Mouse (Mus musculus) activated CD4-positive, CD25-positive, alpha-beta regulatory T cell, adult 4 months (primary cell): ENCODE measurements around the gene Clstn3. TPM values are rescaled to one million over a fixed set of nuclear protein-coding genes. Genes with fewer than 3 reads are reported as not detected.
"Not testable (repeated sequence)": the region's sequence is repeated elsewhere in the genome, so short reads cannot be mapped to it uniquely, and the experiment has no call there.

Experiments
- ATAC-seq: one replicate; pipeline ENCODE4 v1.8.0; 2017
- polyA plus RNA-seq, 2 experiments: library from polyadenylated mRNA; unstranded; fragments of 100-300 nt; shearing (Covaris generic); gene quantifications; one replicate each; pipeline ENCODE4 v1.2.1; 2017

Gene Clstn3
- polyA plus RNA-seq, 2 experiments from 2014 or later, result not detected

- no peak for ATAC-seq
Observed at GRCm38 (mm10) chr6:124478874-124479572, 14.4 kb upstream of the Clstn3 start.

- no peak for ATAC-seq
Observed at GRCm38 (mm10) chr6:124477922-124478651, 13.5 kb upstream of the Clstn3 start.

GRCm38 (mm10) chr6:124477221-124477655, 12.6 kb upstream of the Clstn3 start:
- ATAC-seq, result no peak

- ATAC-seq, result no peak
Observed at GRCm38 (mm10) chr6:124476796-124477195, 12.2 kb upstream of the Clstn3 start.

- no peak for ATAC-seq
Observed at GRCm38 (mm10) chr6:124476216-124476615, 11.6 kb upstream of the Clstn3 start.

- ATAC-seq, result not testable (repeated sequence)
Observed at GRCm38 (mm10) chr6:124475335-124476075, 10.9 kb upstream of the Clstn3 start.

- no peak for ATAC-seq
Observed at GRCm38 (mm10) chr6:124474621-124475020, 10.0 kb upstream of the Clstn3 start.

GRCm38 (mm10) chr6:124472801-124473200, 8.2 kb upstream of the Clstn3 start:
- no peak for ATAC-seq

- not testable (repeated sequence) for ATAC-seq
Observed at GRCm38 (mm10) chr6:124471783-124472638, 7.4 kb upstream of the Clstn3 start.

- ATAC-seq, result no peak
Observed at GRCm38 (mm10) chr6:124471121-124471520, 6.5 kb upstream of the Clstn3 start.

GRCm38 (mm10) chr6:124465729-124466128, 1.1 kb upstream of the Clstn3 start:
- ATAC-seq, result no peak

- ATAC-seq, result no peak
Observed at GRCm38 (mm10) chr6:124465299-124465698, 705 bp upstream of the Clstn3 start.

- ATAC-seq, result no peak
Observed at GRCm38 (mm10) chr6:124463881-124464291, 708 bp downstream of the Clstn3 start.

GRCm38 (mm10) chr6:124459388-124459787, 5.2 kb downstream of the Clstn3 start:
- ATAC-seq, result no peak

GRCm38 (mm10) chr6:124458505-124458904, 6.1 kb downstream of the Clstn3 start:
- ATAC-seq, result no peak

GRCm38 (mm10) chr6:124457827-124458226, 6.8 kb downstream of the Clstn3 start:
- no peak for ATAC-seq

- no peak for ATAC-seq
Observed at GRCm38 (mm10) chr6:124456243-124456642, 8.4 kb downstream of the Clstn3 start.

- ATAC-seq, result no peak
Observed at GRCm38 (mm10) chr6:124453756-124454155, 10.8 kb downstream of the Clstn3 start.

- no peak for ATAC-seq
Observed at GRCm38 (mm10) chr6:124451995-124452394, 12.6 kb downstream of the Clstn3 start.

GRCm38 (mm10) chr6:124449668-124450383, 14.8 kb downstream of the Clstn3 start:
- ATAC-seq, result no peak

GRCm38 (mm10) chr6:124448959-124449667, 15.5 kb downstream of the Clstn3 start:
- ATAC-seq, result no peak
